Mouse (Mus musculus): ENCODE results near the gene Ccdc58. TPM values are rescaled to one million over a fixed set of nuclear protein-coding genes. Genes with fewer than 3 reads are reported as not detected.

Gene Ccdc58
- polyA plus RNA-seq, 1 experiment from 2014 or later = 91.8 TPM

Other genes starting within 250 kb of the Ccdc58 start
- gene Parp14, start 200.1 kb upstream of the Ccdc58 start, polyA plus RNA-seq (2015; fragmentation: Nextera tagmentation; extraction: Ambion mirVana) = 0.57 and 0.59 TPM in 2 replicates
- gene Parp9, start 133.2 kb upstream of the Ccdc58 start, polyA plus RNA-seq (2015; fragmentation: Nextera tagmentation; extraction: Ambion mirVana) = 4.5 and 4.8 TPM in 2 replicates
- gene Dtx3l, start 132.5 kb upstream of the Ccdc58 start, polyA plus RNA-seq (2015; fragmentation: Nextera tagmentation; extraction: Ambion mirVana) = 2.9 and 3.1 TPM in 2 replicates
- 37.2 and 41.6 TPM in 2 replicates for gene Kpna1, start 92.9 kb upstream of the Ccdc58 start, polyA plus RNA-seq (2015; fragmentation: Nextera tagmentation; extraction: Ambion mirVana)
- 11.1 and 11.4 TPM in 2 replicates for gene Wdr5b, start 30.5 kb upstream of the Ccdc58 start, polyA plus RNA-seq (2015; fragmentation: Nextera tagmentation; extraction: Ambion mirVana)
- gene Fam162a, start 91 bp upstream of the Ccdc58 start, polyA plus RNA-seq (2015; fragmentation: Nextera tagmentation; extraction: Ambion mirVana) = 413 and 417 TPM in 2 replicates
- gene Csta1, start 59.6 kb downstream of the Ccdc58 start, polyA plus RNA-seq (2015; fragmentation: Nextera tagmentation; extraction: Ambion mirVana) = 0.41 and 0.54 TPM in 2 replicates
- not detected in 2 replicates for gene Stfa2l1, start 85.1 kb downstream of the Ccdc58 start, polyA plus RNA-seq (2015; fragmentation: Nextera tagmentation; extraction: Ambion mirVana)
- gene Gm5483, start 112.5 kb downstream of the Ccdc58 start, polyA plus RNA-seq (2015; fragmentation: Nextera tagmentation; extraction: Ambion mirVana) = 0.81 TPM in 1 of 2 replicates, not detected in the other
- not detected in 2 replicates for gene Gm5416, start 138.7 kb downstream of the Ccdc58 start, polyA plus RNA-seq (2015; fragmentation: Nextera tagmentation; extraction: Ambion mirVana)
- 0.90 TPM in 1 of 2 replicates, not detected in the other for gene 2010005H15Rik, start 149.8 kb downstream of the Ccdc58 start, polyA plus RNA-seq (2015; fragmentation: Nextera tagmentation; extraction: Ambion mirVana)
- gene Stfa1, start 205.3 kb downstream of the Ccdc58 start, polyA plus RNA-seq (2015; fragmentation: Nextera tagmentation; extraction: Ambion mirVana) = 2.3 and 2.5 TPM in 2 replicates

All from limb, embryonic 13.5 days (tissue).